Mouse (Mus musculus) spleen, adult 2 months (tissue): ENCODE results near the gene Col18a1. TPM values are rescaled to one million over a fixed set of nuclear protein-coding genes. Genes with fewer than 3 reads are reported as not detected.

Experiments
- DNase-seq, 2 experiments: peaks; one replicate each; pipeline versions ENCODE4 v3.0.0 to v3.0.0-alpha.2; 2012 to 2021; ENCODE audit warnings: low spot score in 2 of 2, low read depth in 1 of 2
- H3K27ac ChIP-seq: fragments of 200-500 bp; 2 replicates; pipeline ENCODE4 v1.5.1; 2012; ENCODE audit warnings: low read length, inconsistent platforms; ENCODE audit not compliant: insufficient read depth
- H3K27me3 ChIP-seq: fragments of 200-500 bp; 2 replicates; pipeline ENCODE4 v1.6.1; 2012; ENCODE audit warnings: mild to moderate bottlenecking, moderate library complexity, low read length, inconsistent platforms; ENCODE audit not compliant: control insufficient read depth, insufficient read depth
- H3K36me3 ChIP-seq: fragments of 200-500 bp; 2 replicates; pipeline ENCODE4 v1.6.1; 2012; ENCODE audit warnings: mild to moderate bottlenecking, low read length, inconsistent platforms; ENCODE audit not compliant: control insufficient read depth, insufficient read depth
- H3K4me1 ChIP-seq: fragments of 200-500 bp; 2 replicates; pipeline ENCODE4 v1.6.1; 2011; ENCODE audit warnings: inconsistent platforms; ENCODE audit not compliant: control insufficient read depth, insufficient read depth, insufficient read length
- H3K4me3 ChIP-seq: fragments of 200-500 bp; 2 replicates; pipeline ENCODE4 v1.5.1; 2011; ENCODE audit warnings: mild to moderate bottlenecking, inconsistent platforms; ENCODE audit not compliant: insufficient read depth, insufficient read length; ENCODE audit errors: extremely low read depth
- CTCF ChIP-seq: fragments of 200-500 bp; IDR thresholded peaks from 2 replicates; pipeline ENCODE4 v1.5.1; 2011; ENCODE audit warnings: mild to moderate bottlenecking, inconsistent platforms; ENCODE audit not compliant: insufficient read depth, insufficient read length, insufficient replicate concordance; ENCODE audit errors: extremely low read depth
- POLR2A ChIP-seq: fragments of 200-500 bp; IDR thresholded peaks from 2 replicates; pipeline ENCODE4 v1.6.1; 2011; ENCODE audit warnings: low read depth, low read length, inconsistent platforms
- WGBS: fragments of 180-500 bp; shearing (Covaris S2); methylation state at CpG from one replicate; pipeline ENCODE4 v1.1.7; 2018; 5-methylcytosine and 5-hydroxymethylcytosine counted together
- polyA plus RNA-seq: library from polyadenylated mRNA; depleted of rRNA; stranded (reverse); fragments of >200 nt; gene quantifications from 2 replicates; pipeline ENCODE4 v1.2.3, GENCODE M21; 2012

Col18a1 gene
- polyA plus RNA-seq, 1 experiment, result 15.0 TPM

DNA sequence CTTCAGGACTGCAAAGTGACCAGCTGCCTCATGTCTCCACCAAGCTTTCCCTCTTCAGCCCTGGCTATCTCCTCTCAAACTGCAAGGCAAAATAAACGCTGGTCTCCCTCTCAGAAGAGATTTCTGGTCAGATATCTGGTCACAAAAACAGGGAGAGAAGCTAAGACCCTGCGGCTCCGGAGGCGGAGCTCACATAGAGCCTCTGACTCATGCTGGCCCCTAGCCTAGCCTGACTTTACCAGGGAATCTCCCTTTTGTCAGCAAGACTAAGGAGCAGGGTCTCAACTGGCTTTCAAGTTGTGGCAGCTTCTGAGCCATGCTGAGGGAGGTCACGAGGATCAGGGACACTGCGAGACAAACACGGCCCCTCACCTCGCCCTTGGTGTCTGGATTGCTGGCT is 77.0 kb downstream of the Col18a1 start:
- H3K36me3 ChIP-seq, result no peaks in the 10 kb centered on the region
- H3K4me3 ChIP-seq, result no peak overlapping the region; the same call in 1 of the 2 replicates
- no peak overlapping the region for H3K27ac ChIP-seq
- TF ChIP-seq CTCF (no peak), POLR2A (no peak)
- no peaks in the 10 kb centered on the region for H3K27me3 ChIP-seq
- no peak for DNase-seq
- WGBS, result 87% methylated on average over 8 of the region's 8 CpGs
- H3K4me1 ChIP-seq, result no peaks in the 10 kb centered on the region

DNA sequence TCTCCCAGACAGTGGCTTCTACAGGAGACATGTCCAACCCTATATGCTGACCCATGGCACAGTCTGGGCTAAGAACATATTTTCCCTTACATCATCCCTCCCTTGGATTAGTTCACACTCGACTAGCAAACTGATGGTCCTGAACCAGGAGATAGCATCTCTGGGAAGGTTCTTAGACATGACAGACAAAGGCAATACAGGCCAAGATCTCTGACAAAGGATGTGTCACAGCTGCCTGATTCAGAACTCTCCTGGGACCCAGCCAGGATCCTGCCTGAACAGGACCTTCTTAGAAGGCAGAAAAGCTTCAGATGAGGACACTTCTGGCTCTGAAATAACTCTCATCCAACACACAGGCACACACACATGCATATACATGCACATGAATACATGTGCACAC is 81.8 kb downstream of the Col18a1 start:
- DNase-seq, result no peak
- Histone ChIP-seq H3K27me3 (no peaks in the 10 kb centered on the region), H3K27ac (no peak overlapping the region), H3K4me1 (no peaks in the 10 kb centered on the region), H3K4me3 (no peak overlapping the region), H3K36me3 (no peaks in the 10 kb centered on the region)
- 48% methylated on average over 1 of the region's 1 CpGs for WGBS
- no peak for TF ChIP-seq CTCF
- TF ChIP-seq POLR2A, result no peak

DNA sequence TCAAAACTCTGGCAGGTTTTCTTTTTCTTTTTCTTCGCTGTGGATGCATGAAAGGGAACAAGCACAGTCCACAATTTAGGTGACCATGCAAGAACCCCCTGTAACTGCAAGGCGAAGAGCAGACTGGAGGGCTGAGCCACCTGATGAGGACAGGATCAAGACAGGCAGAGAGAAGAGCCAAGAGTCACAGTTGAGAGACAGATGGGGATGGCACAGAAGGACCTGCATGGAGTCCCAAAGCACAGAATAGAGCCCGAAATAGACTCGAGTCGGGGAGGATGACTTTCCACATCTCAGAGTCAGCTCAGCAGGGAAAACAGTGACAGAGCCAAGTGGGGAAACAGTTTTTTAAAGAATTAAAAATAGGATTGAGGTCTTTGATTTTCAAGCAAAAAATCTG is 83.4 kb downstream of the Col18a1 start:
- DNase-seq, result no peak
- 82% methylated on average over 5 of the region's 5 CpGs for WGBS
- Histone ChIP-seq H3K27ac (no peak overlapping the region), H3K27me3 (no peaks in the 10 kb centered on the region), H3K4me3 (no peak overlapping the region), H3K36me3 (no peaks in the 10 kb centered on the region), H3K4me1 (no peaks in the 10 kb centered on the region)
- TF ChIP-seq POLR2A (no peak), CTCF (no peak)

DNA sequence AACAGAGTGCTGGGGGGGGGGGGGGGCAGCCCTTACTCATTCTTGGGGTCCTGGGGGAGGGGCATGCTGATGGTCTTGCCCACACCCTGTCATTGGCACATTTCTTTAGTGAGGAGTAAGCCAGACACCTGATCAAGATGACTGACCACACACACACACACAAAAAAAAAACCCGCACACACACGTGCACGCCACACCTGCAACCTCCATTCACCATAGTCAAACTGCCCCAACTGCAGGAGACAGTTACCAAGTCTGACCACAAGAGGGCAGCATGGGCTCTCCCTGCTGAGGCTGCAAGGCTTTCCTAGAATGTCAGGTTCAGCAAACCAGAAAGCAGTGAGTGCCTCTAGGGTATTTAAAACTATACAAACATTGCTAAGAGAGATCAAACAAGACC is 83.9 kb downstream of the Col18a1 start:
- DNase-seq, result peak in 1 of 2 experiments; percentile 44

DNA sequence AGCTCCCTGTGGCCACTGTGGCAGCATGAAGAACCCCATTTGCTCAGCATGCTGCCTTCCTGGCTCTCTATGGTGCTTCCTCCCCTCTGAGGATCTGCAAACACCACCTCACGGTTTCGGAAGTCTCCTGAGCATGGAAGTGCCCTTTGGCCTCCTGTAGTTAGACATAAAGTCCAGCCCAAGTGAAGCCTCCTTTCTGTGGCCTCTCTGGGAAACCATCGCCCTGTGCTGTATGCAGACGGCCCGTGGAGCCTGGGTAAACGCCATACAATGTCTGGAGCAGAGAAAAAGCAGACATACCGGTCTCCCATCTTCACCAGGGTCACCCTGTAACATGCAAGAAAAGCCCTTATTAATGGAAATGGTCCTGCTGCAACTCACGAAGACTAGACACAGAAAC is 87.4 kb downstream of the Col18a1 start:
- DNase-seq, result no peak
- no peaks in the 10 kb centered on the region for H3K36me3 ChIP-seq
- no peak overlapping the region for H3K27ac ChIP-seq
- H3K4me1 ChIP-seq, result no peaks in the 10 kb centered on the region
- TF ChIP-seq POLR2A, result no peak
- H3K27me3 ChIP-seq, result no peaks in the 10 kb centered on the region
- H3K4me3 ChIP-seq, result no peak overlapping the region
- WGBS, result 88% methylated on average over 8 of the region's 8 CpGs

More for the DNA sequence above, 83.9 kb downstream of the Col18a1 start:
- Histone ChIP-seq H3K4me3 (no peak overlapping the region), H3K36me3 (no peaks in the 10 kb centered on the region), H3K27me3 (no peaks in the 10 kb centered on the region), H3K4me1 (no peaks in the 10 kb centered on the region), H3K27ac (no peak overlapping the region)
- WGBS, result 19% methylated on average over 3 of the region's 3 CpGs
- TF ChIP-seq POLR2A (no peak), CTCF (peak; percentile 70; the same call in 1 of the 2 replicates)

DNA sequence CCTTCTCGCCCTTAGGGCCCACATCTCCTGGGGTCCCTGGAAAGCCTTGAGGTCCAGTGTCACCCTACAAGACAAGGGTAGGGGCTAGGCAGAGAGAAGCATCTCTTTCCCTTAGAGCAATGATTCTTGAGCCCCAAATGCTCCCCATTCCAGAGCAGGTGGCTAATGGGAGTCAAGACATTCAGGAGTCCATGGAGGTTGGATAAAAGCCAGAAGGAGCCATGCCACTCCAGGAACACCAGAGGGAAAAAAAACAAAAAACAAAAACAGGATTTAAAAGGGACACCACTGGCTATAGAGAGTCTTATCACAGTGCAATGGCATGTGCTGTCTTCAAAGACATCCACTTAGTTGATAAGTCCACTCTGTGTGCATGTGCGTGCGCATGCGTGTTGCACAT is 87.9 kb downstream of the Col18a1 start:
- no peaks in the 10 kb centered on the region for H3K4me1 ChIP-seq
- H3K36me3 ChIP-seq, result no peaks in the 10 kb centered on the region
- 97% methylated on average over 4 of the region's 4 CpGs for WGBS
- no peak overlapping the region for H3K27ac ChIP-seq
- no peak for TF ChIP-seq CTCF
- TF ChIP-seq POLR2A, result no peak
- H3K27me3 ChIP-seq, result no peaks in the 10 kb centered on the region
- DNase-seq, result no peak
- H3K4me3 ChIP-seq, result no peak overlapping the region

DNA sequence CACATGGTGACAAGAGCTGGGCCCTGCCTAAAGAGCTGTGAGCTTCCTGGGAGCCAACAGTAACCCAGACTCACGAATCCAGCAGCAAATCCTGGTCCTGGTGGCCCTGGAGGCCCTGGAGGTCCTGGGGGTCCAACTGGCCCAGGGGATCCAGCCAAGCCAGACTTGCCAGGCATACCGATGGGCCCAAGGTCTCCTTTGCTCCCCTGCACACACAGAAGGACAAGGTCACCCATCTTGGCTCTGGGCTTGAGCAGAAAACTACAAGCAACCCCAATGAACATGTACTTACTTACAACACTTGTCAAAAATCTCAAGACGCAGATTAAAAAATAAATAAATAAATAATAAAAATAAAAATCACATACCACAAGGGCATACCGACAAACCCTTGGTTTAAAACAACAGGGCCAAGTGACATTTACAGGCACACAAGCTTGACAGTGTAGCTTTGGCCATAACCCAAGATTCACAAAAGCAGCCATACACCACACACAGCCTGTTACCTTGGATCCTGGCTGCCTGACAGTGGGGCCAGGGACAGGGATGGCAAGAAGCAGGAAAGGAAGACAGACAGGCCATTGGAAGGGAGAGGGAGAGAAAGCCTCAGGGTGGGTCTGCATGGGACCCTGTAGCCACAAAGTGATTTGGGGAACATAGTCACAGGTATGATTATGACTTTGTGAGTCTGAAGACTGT is 91.9 kb downstream of the Col18a1 start:
- TF ChIP-seq POLR2A (no peak), CTCF (no peak)
- H3K36me3 ChIP-seq, result no peaks in the 10 kb centered on the region
- H3K4me1 ChIP-seq, result no peaks in the 10 kb centered on the region
- WGBS, result 83% methylated on average over 4 of the region's 4 CpGs
- H3K27ac ChIP-seq, result no peak overlapping the region
- DNase-seq, result no peak
- no peak overlapping the region for H3K4me3 ChIP-seq
- no peaks in the 10 kb centered on the region for H3K27me3 ChIP-seq
